Mouse (Mus musculus): ENCODE results near the gene Lrrc58. TPM values are rescaled to one million over a fixed set of nuclear protein-coding genes. Genes with fewer than 3 reads are reported as not detected.

Lrrc58 gene
- total RNA-seq, 2 experiments from 2014 or later, result 64.0 to 70.1 TPM

DNA sequence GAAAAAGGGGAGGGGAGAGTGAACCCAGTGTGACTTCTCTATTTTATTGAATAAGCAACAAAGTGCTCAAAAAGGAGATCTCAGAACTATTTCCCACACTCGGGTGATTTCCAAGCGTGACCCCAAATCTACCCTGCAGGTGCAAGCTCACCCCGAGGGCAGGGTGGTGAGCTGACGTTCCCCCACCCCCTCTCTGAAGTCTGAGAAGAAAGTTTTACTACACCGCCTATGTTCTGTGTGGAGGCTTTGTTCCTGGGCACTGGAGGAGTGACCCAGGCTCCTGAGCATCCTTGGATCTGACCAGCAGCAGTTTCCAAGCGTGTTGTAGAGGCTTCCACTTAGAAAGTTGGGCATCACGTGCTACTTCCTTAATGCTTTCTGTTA is 48.6 kb downstream of the Lrrc58 start:
- intact Hi-C loops (cut with DNase I), result no loop called here
- DNase-seq (ENCODE audit: low spot score), result no peak

DNA sequence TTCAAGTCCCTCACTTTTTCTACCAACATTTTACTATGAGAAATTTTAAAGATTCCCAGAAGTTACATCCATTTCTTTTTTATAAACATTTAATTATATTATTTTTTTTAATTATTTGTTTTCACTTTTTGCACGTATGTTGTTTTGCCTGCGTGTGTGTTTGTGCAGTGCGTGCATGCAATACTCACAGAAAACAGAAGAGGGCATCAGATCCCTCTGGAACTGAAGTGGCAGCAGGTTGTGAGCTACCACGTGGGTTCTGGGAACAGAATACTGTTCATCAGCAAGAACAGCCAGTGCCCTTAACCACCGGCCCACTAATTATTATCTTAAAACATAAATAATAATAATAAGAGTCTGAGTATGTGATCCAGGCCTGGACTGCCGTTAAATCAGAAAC is 50.8 kb downstream of the Lrrc58 start:
- intact Hi-C loops (cut with DNase I), result no loop called here
- no peak for DNase-seq (ENCODE audit: low spot score)

DNA sequence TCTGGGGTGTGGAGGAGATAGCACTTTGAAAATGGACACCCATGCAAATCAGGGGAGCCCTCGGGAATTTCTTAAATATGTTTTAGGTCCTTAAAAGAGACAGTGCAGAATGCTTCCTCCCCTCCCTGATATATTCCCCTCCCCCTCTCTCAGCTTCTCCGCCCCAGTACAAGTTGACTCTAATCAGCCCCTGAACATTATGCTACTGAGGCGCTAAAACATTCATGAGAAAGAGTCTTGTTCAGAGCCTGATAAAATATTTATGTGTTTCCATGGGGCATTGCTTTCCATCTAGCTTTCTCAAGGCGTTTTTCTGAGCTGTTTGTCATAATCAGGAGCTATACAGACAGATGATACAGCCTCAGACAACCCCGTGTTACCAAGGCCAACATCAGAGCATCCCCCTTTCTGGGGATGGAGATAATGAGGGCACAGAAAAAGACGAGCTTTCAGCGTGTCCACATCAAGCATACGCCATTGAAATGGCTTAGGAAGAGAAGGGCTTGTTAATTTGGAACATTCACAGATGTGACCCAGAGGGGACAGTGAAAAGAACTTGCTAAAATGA is 52.7 kb downstream of the Lrrc58 start:
- intact Hi-C loops (cut with DNase I), result no loop called here
- no peak for DNase-seq (ENCODE audit: low spot score)

DNA sequence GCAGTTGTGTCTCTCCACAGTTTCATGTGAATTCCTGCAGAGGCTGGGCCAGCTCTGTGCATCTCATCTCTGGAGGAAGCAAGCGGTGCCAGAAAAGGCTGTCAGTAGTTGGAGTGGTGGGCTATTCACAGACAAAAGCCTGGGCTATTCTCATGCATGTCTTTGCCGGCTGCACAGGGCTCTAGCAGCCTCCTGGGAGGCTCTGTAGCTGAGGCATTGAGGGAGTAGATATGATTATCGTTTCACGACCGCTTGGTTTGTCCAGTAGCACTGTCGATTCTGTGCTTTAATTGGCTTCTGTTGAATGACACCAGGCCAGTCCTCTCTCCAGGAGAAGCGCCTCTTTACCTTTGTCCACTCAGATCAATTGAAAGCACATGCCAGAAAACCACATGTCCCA is 57.9 kb downstream of the Lrrc58 start:
- intact Hi-C loops (cut with DNase I), result no loop called here
- no peak for DNase-seq (ENCODE audit: low spot score)

DNA sequence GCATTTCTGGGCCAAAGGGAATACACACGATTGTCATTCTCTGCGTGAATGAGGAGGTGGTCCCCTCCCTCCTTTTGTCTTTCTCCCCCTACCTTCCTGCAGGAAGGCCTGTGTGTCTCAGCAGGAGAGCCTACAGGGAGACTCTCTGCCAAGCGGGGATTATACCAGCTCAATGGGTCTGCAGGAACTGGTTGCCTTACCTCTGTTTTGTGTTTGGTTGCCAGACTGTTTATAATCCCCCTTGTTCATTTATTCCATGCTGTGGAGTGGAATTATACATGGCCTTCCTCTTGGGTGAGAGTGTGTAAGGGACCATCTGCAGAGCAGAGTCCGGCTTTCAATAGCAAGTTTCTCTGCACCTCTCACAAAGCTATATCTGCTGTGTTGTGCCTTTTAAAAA is 58.9 kb downstream of the Lrrc58 start:
- intact Hi-C loops (cut with DNase I), result no loop called here
- no peak for DNase-seq (ENCODE audit: low spot score)

DNA sequence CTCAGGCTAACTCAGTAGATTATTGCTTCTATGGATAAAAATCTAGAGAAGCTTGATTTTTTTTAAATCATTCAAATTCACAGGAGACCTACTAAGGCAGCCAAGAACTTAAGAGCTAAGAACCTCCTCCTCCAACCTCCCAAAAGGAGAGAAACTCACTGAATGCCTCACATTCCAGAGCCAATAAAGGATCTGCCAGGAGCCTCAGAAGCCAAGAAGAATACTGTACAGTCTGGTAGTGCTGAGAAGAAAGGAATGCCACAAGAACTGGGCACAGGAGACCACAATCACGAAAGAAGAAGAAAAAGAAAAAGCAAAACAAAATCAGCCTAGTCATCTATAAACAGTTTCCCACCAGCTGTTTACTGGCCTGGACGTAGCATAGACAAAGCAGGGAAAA is 60.8 kb downstream of the Lrrc58 start:
- intact Hi-C loops (cut with DNase I), result no loop called here
- DNase-seq (ENCODE audit: low spot score), result no peak

DNA sequence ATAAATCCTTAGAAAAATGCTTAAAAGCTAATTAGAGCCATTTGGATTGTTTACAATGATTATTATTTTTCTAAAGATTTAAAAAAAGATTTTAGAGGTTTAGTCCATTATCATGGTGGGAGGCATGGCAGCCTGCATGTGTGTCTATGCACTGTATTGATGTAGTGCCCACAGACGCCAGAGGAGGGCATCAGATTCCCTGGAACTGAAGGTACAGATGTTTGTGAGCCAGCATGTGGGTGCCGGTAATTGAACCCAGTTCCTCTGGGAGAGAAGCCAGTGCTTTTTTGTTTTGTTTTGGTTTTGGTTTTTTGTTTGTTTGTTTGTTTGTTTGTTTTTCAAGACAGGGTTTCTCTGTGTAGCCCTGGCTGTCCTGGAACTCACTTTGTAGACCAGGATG is 61.4 kb downstream of the Lrrc58 start:
- no peak for DNase-seq (ENCODE audit: low spot score)
- intact Hi-C loops (cut with DNase I), result no loop called here

DNA sequence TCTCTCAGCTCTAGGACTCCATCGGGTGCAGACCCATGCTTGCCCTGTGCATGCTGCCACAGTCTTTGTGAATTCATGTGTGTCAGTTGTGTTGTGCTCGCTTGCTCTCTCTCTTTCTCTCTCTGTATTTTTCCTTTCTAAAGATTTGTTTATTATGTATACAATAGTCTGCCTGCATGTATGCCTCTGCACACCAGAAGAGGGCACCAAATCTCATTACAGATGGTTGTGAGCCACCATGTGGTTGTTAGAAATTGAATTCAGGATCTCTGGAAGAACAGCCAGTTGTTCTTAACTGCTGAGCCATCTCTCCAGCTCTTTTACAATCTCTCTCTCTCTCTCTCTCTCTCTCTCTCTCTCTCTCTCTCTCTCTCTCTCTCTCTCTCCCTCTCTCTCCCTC is 66.7 kb downstream of the Lrrc58 start:
- DNase-seq (ENCODE audit: low spot score), result no peak
- intact Hi-C loops (cut with DNase I), result no loop called here

DNA sequence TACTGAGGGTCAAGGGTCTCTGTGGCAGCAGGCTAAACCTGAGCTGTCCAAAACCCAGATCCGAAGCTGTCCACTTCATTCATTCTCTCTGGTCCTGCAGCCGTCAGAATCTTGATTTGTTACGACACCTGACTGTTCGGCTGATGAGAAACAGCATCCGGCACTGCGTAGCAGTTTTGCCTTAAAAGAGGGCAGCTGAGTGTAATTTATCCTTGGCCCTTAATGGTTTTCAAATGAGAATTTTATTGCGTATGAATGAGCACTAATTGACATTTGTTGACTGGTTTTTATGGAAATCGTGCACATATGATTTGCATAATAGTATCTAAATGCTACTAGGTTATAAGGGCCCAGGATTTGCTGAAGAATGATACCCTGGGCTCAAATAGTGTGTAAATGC is 69.1 kb downstream of the Lrrc58 start:
- intact Hi-C loops (cut with DNase I), result no loop called here

More for the DNA sequence above, 69.1 kb downstream of the Lrrc58 start:
- no peak for DNase-seq (ENCODE audit: low spot score)

Other genes starting within 250 kb of the Lrrc58 start
- 100 to 1,000 TPM; 168 to 170 TPM for gene Ndufb4, start 213.9 kb upstream of the Lrrc58 start, total RNA-seq (2021)
- gene Fstl1, start 91.5 kb upstream of the Lrrc58 start, total RNA-seq (2021), result 100 to 1,000 TPM; 107 to 122 TPM
- under 1 TPM; 0.44 to 0.53 TPM for gene Gm36028, start 7.2 kb upstream of the Lrrc58 start, total RNA-seq (2021)
- not detected for gene Gpr156, start 48.1 kb downstream of the Lrrc58 start, total RNA-seq (2021)
- gene Gsk3b, start 220.6 kb downstream of the Lrrc58 start, total RNA-seq (2021), result 10 to 100 TPM; 52.7 to 55.2 TPM